Mouse (Mus musculus) MEL (cell line): Measurements from ENCODE around the gene Rhoh. TPM values are rescaled to one million over a fixed set of nuclear protein-coding genes. Genes with fewer than 3 reads are reported as not detected.

Source experiments
- DNase-seq: peaks from one replicate; pipeline ENCODE4 v3.0.0; 2011; ENCODE audit warnings: low read depth, low spot score
- H3K27ac ChIP-seq: 2 replicates; pipeline ENCODE4 v1.5.1; 2012; ENCODE audit warnings: low read depth, mild to moderate bottlenecking, control low read depth, low read length, moderate library complexity; ENCODE audit not compliant: control insufficient read depth
- H3K27me3 ChIP-seq, 2 experiments: fragments of 150-350 bp in 1 of 2; sonication (generic) in 1 of 2; 2 replicates each; pipeline ENCODE4 v1.6.1; 2012; ENCODE audit warnings: low read length in 2 of 2, mild to moderate bottlenecking in 2 of 2, improper control_type of control experiment in 1 of 2, moderate library complexity in 1 of 2; ENCODE audit not compliant: insufficient read depth in 2 of 2, control insufficient read depth in 1 of 2
- H3K36me3 ChIP-seq, 2 experiments: 2 replicates each; pipeline ENCODE4 v1.6.1; 2012 to 2014; ENCODE audit warnings: low read length in 2 of 2, improper control_type of control experiment in 1 of 2, inconsistent platforms in 1 of 2, mild to moderate bottlenecking in 1 of 2; ENCODE audit not compliant: insufficient read depth in 2 of 2, control insufficient read depth in 1 of 2
- H3K4me1 ChIP-seq, 2 experiments: fragments of 150-350 bp in 1 of 2; sonication (generic) in 1 of 2; 2 replicates each; pipeline ENCODE4 v1.6.1; 2012; ENCODE audit warnings: low read length in 2 of 2, improper control_type of control experiment in 1 of 2, mild to moderate bottlenecking in 1 of 2; ENCODE audit not compliant: insufficient read depth in 2 of 2, control insufficient read depth in 1 of 2
- H3K4me3 ChIP-seq, 2 experiments: fragments of 150-350 bp in 1 of 2; sonication (generic) in 1 of 2; 2 replicates each; pipeline ENCODE4 v1.5.1; 2012; ENCODE audit warnings: low read depth in 2 of 2, low read length in 2 of 2, mild to moderate bottlenecking in 2 of 2, moderate library complexity in 2 of 2, control low read depth in 1 of 2, improper control_type of control experiment in 1 of 2; ENCODE audit not compliant: control insufficient read depth in 1 of 2, insufficient read depth in 1 of 2
- H3K79me2 ChIP-seq: 2 replicates; pipeline ENCODE4 v1.6.1; 2012; ENCODE audit warnings: mild to moderate bottlenecking, low read length, moderate library complexity; ENCODE audit not compliant: control insufficient read depth, poor library complexity, insufficient read depth
- H3K9ac ChIP-seq: 2 replicates; pipeline ENCODE4 v1.6.1; 2012; ENCODE audit warnings: low read depth, mild to moderate bottlenecking, control low read depth, low read length, moderate library complexity; ENCODE audit not compliant: control insufficient read depth, poor library complexity, severe bottlenecking
- H3K9me3 ChIP-seq: fragments of 150-350 bp; sonication (generic); replicated peaks from 2 replicates; pipeline ENCODE4 v1.6.1; 2012; ENCODE audit warnings: mild to moderate bottlenecking, low read length, improper control_type of control experiment, moderate library complexity; ENCODE audit not compliant: insufficient read depth
- BHLHE40 ChIP-seq: IDR thresholded peaks from 2 replicates; pipeline ENCODE4 v1.6.1; 2012; ENCODE audit warnings: low read depth, mild to moderate bottlenecking, inconsistent platforms, low read length, improper control_type of control experiment, borderline replicate concordance
- CHD1 ChIP-seq: IDR thresholded peaks from 2 replicates; pipeline ENCODE4 v1.6.1; 2012; ENCODE audit warnings: low read depth, mild to moderate bottlenecking, inconsistent platforms, low read length, improper control_type of control experiment
- CHD2 ChIP-seq: IDR thresholded peaks from 2 replicates; pipeline ENCODE4 v1.6.1; 2011; ENCODE audit warnings: low read length, improper control_type of control experiment
- CTCF ChIP-seq, 3 experiments: IDR thresholded peaks in 2 of 3; conservative IDR thresholded peaks in 1 of 3; 2 replicates each; pipeline ENCODE4 v1.5.1; 2011 to 2012; ENCODE audit warnings: low read length in 3 of 3, low read depth in 2 of 3, mild to moderate bottlenecking in 2 of 3, improper control_type of control experiment in 1 of 3, inconsistent platforms in 1 of 3, mixed read lengths in 1 of 3, moderate library complexity in 1 of 3; ENCODE audit not compliant: control insufficient read depth in 1 of 3, insufficient read depth in 1 of 3, poor library complexity in 1 of 3, severe bottlenecking in 1 of 3
- E2F4 ChIP-seq: IDR thresholded peaks from 2 replicates; pipeline ENCODE4 v1.6.1; 2011; ENCODE audit warnings: low read depth, low read length, improper control_type of control experiment, borderline replicate concordance
- EP300 ChIP-seq, 2 experiments: IDR thresholded peaks; 2 replicates each; pipeline ENCODE4 v1.6.1; 2011; ENCODE audit warnings: improper control_type of control experiment in 2 of 2, low read length in 2 of 2, low read depth in 1 of 2, mild to moderate bottlenecking in 1 of 2
- GABPA ChIP-seq: IDR thresholded peaks from 2 replicates; pipeline ENCODE4 v1.6.1; 2012; ENCODE audit warnings: low read depth, mild to moderate bottlenecking, inconsistent platforms, low read length, improper control_type of control experiment, moderate library complexity
- GATA1 ChIP-seq: IDR thresholded peaks from 2 replicates; pipeline ENCODE4 v1.6.1; 2011; ENCODE audit warnings: low read depth, low read length, improper control_type of control experiment
- HCFC1 ChIP-seq: IDR thresholded peaks from 2 replicates; pipeline ENCODE4 v1.6.1; 2012; ENCODE audit warnings: low read depth, mild to moderate bottlenecking, inconsistent platforms, low read length, improper control_type of control experiment, moderate library complexity
- KAT2A ChIP-seq: conservative IDR thresholded peaks from 2 replicates; pipeline ENCODE4 v1.6.1; 2012; ENCODE audit warnings: low read depth, low read length, improper control_type of control experiment, inconsistent platforms
- MAFK ChIP-seq: IDR thresholded peaks from 2 replicates; pipeline ENCODE4 v1.6.1; 2011; ENCODE audit warnings: low read depth, mild to moderate bottlenecking, low read length, improper control_type of control experiment, borderline replicate concordance
- MAX ChIP-seq: IDR thresholded peaks from 2 replicates; pipeline ENCODE4 v1.6.1; 2011; ENCODE audit warnings: low read length, improper control_type of control experiment
- MAZ ChIP-seq: IDR thresholded peaks from 2 replicates; pipeline ENCODE4 v1.6.1; 2012; ENCODE audit warnings: low read depth, mild to moderate bottlenecking, inconsistent platforms, low read length, improper control_type of control experiment
- MEF2A ChIP-seq: IDR thresholded peaks from 2 replicates; pipeline ENCODE4 v1.6.1; 2014; ENCODE audit warnings: low read depth, mild to moderate bottlenecking, inconsistent platforms, low read length, improper control_type of control experiment; ENCODE audit not compliant: poor library complexity, insufficient replicate concordance, severe bottlenecking; ENCODE audit errors: extremely low read depth
- MXI1 ChIP-seq: IDR thresholded peaks from 2 replicates; pipeline ENCODE4 v1.6.1; 2011; ENCODE audit warnings: mild to moderate bottlenecking, low read depth, low read length, improper control_type of control experiment
- MYB ChIP-seq: IDR thresholded peaks from 2 replicates; pipeline ENCODE4 v1.6.1; 2011; ENCODE audit warnings: mild to moderate bottlenecking, low read depth, low read length, improper control_type of control experiment
- MYC ChIP-seq: IDR thresholded peaks from 2 replicates; pipeline ENCODE4 v1.6.1; 2011; ENCODE audit warnings: low read depth, mild to moderate bottlenecking, low read length, improper control_type of control experiment, moderate library complexity
- NELFE ChIP-seq: IDR thresholded peaks from 2 replicates; pipeline ENCODE4 v1.6.1; 2011; ENCODE audit warnings: low read depth, low read length, improper control_type of control experiment
- NRF1 ChIP-seq: IDR thresholded peaks from 2 replicates; pipeline ENCODE4 v1.6.1; 2014; ENCODE audit warnings: low read depth, mild to moderate bottlenecking, inconsistent platforms, low read length, improper control_type of control experiment, moderate library complexity; ENCODE audit not compliant: poor library complexity, insufficient read depth, severe bottlenecking
- POLR2A ChIP-seq, 2 experiments: IDR thresholded peaks; 2 replicates each; pipeline ENCODE4 v1.6.1; 2011 to 2012; ENCODE audit warnings: low read length in 2 of 2, mild to moderate bottlenecking in 2 of 2, control low read depth in 1 of 2, improper control_type of control experiment in 1 of 2, low read depth in 1 of 2, moderate library complexity in 1 of 2; ENCODE audit not compliant: control insufficient read depth in 1 of 2, insufficient read depth in 1 of 2, poor library complexity in 1 of 2
- POLR2AphosphoS2 ChIP-seq: IDR thresholded peaks from 2 replicates; pipeline ENCODE4 v1.6.1; 2011; ENCODE audit warnings: low read length, improper control_type of control experiment
- RAD21 ChIP-seq: IDR thresholded peaks from 2 replicates; pipeline ENCODE4 v1.6.1; 2011; ENCODE audit warnings: mild to moderate bottlenecking, low read depth, low read length, improper control_type of control experiment
- RCOR1 ChIP-seq: IDR thresholded peaks from 2 replicates; pipeline ENCODE4 v1.6.1; 2012; ENCODE audit warnings: low read depth, mild to moderate bottlenecking, inconsistent platforms, low read length, improper control_type of control experiment
- TAL1 ChIP-seq: IDR thresholded peaks from 2 replicates; pipeline ENCODE4 v1.6.1; 2012; ENCODE audit warnings: mild to moderate bottlenecking, inconsistent platforms, low read length, moderate library complexity, mixed read lengths
- TBP ChIP-seq: IDR thresholded peaks from 2 replicates; pipeline ENCODE4 v1.8.0; 2011; ENCODE audit warnings: low read depth, low read length, improper control_type of control experiment
- TCF12 ChIP-seq: IDR thresholded peaks from 2 replicates; pipeline ENCODE4 v1.6.1; 2014; ENCODE audit warnings: low read depth, mild to moderate bottlenecking, inconsistent platforms, low read length, improper control_type of control experiment, moderate library complexity
- USF2 ChIP-seq, 2 experiments: IDR thresholded peaks; 2 replicates each; pipeline ENCODE4 v1.6.1; 2011 to 2012; ENCODE audit warnings: improper control_type of control experiment in 2 of 2, low read length in 2 of 2, borderline replicate concordance in 1 of 2, inconsistent platforms in 1 of 2, low read depth in 1 of 2, mild to moderate bottlenecking in 1 of 2; ENCODE audit not compliant: insufficient read depth in 1 of 2
- ZC3H11A ChIP-seq: IDR thresholded peaks from 2 replicates; pipeline ENCODE4 v1.6.1; 2012; ENCODE audit warnings: low read depth, mild to moderate bottlenecking, inconsistent platforms, low read length, improper control_type of control experiment
- ZKSCAN1 ChIP-seq: IDR thresholded peaks from 2 replicates; pipeline ENCODE4 v1.6.1; 2012; ENCODE audit warnings: low read depth, mild to moderate bottlenecking, inconsistent platforms, low read length, improper control_type of control experiment, moderate library complexity
- ZMIZ1 ChIP-seq: IDR thresholded peaks from 2 replicates; pipeline ENCODE4 v1.6.1; 2012; ENCODE audit warnings: low read depth, mild to moderate bottlenecking, inconsistent platforms, low read length, improper control_type of control experiment, moderate library complexity
- polyA plus RNA-seq, 2 experiments: library from polyadenylated mRNA; stranded (reverse) in 1 of 2; unstranded in 1 of 2; fragments of >175 nt in 1 of 2; fragments of >200 nt in 1 of 2; gene quantifications; 2 replicates each; pipeline versions ENCODE4 v1.2.1 to v1.2.4; 2012; ENCODE audit warnings: low replicate concordance in 2 of 2, low read depth in 1 of 2; ENCODE audit not compliant: insufficient read length in 2 of 2, insufficient read depth in 1 of 2, missing spikeins in 1 of 2
- total RNA-seq: library from RNA; depleted of rRNA; stranded (reverse); fragments of 300-350 nt; gene quantifications from 2 replicates; pipeline ENCODE4 v1.2.3, GENCODE M21; 2012

The Rhoh gene
- total and polyA plus RNA-seq, 3 experiments, result 0.15 to 0.31 TPM; not detected in 1

GRCm38 (mm10) chr5:65888998-65889397, 28.0 kb downstream of the Rhoh start:
- H3K27ac ChIP-seq, result no peak overlapping the region
- H3K4me3 ChIP-seq, result no peak overlapping the region
- no peak overlapping the region for H3K9ac ChIP-seq
- H3K79me2 ChIP-seq, result no peaks in the 10 kb centered on the region
- H3K9me3 ChIP-seq, result no peaks in the 10 kb centered on the region
- DNase-seq, result no peak
- H3K4me1 ChIP-seq, result peaks cover 2 to 8% of the 10 kb centered on the region in 2 experiments; a peak in 3 of 4 replicates
- peaks cover 0 to 4% of the 10 kb centered on the region in 2 experiments; a peak in 2 of 4 replicates for H3K36me3 ChIP-seq
- no peaks in the 10 kb centered on the region for H3K27me3 ChIP-seq
- TF ChIP-seq TAL1, result no peak
- no peak for TF ChIP-seq GATA1
- no peak for TF ChIP-seq EP300 (IDR thresholded peaks at IDR 0.05; ENCODE audit: low read depth in 1 of 2, low read length in 2 of 2)
- TF ChIP-seq POLR2AphosphoS2, result no peak
- no peak for TF ChIP-seq TBP
- TF ChIP-seq ZMIZ1, result no peak
- no peak for TF ChIP-seq USF2 (IDR thresholded peaks at IDR 0.05; ENCODE audit: borderline replicate concordance in 1 of 2, insufficient read depth in 1 of 2, low read depth in 1 of 2, low read length in 2 of 2)
- TF ChIP-seq MEF2A, result no peak
- TF ChIP-seq MAFK, result no peak
- no peak for TF ChIP-seq RAD21
- no peak for TF ChIP-seq CTCF (IDR thresholded peaks at IDR 0.05 in 2 of 3, conservative IDR thresholded peaks at IDR 0.05 in 1 of 3; ENCODE audit: control insufficient read depth in 1 of 3, insufficient read depth in 1 of 3, low read depth in 2 of 3, low read length in 3 of 3, poor library complexity in 1 of 3, severe bottlenecking in 1 of 3)
- no peak for TF ChIP-seq KAT2A
- no peak for TF ChIP-seq HCFC1
- no peak for TF ChIP-seq ZKSCAN1
- no peak for TF ChIP-seq RCOR1
- no peak for TF ChIP-seq ZC3H11A
- TF ChIP-seq E2F4, result no peak
- TF ChIP-seq MXI1, result no peak
- TF ChIP-seq MAZ, result no peak
- no peak for TF ChIP-seq BHLHE40
- TF ChIP-seq, all 39 proteins: peak for 0

GRCm38 (mm10) chr5:65891251-65891826, 30.3 kb downstream of the Rhoh start:
- DNase-seq, result no peak
- no peaks in the 10 kb centered on the region for H3K79me2 ChIP-seq
- peaks cover 18 to 28% of the 10 kb centered on the region in 2 experiments for H3K4me1 ChIP-seq

More at GRCm38 (mm10) chr5:65891251-65891826, 30.3 kb downstream of the Rhoh start:
- H3K9ac ChIP-seq, result no peak overlapping the region
- no peak for TF ChIP-seq EP300 (IDR thresholded peaks at IDR 0.05; ENCODE audit: low read depth in 1 of 2, low read length in 2 of 2)
- TF ChIP-seq ZMIZ1, result no peak
- no peak for TF ChIP-seq ZKSCAN1
- TF ChIP-seq ZC3H11A, result no peak
- TF ChIP-seq TCF12, result no peak
- no peak for TF ChIP-seq POLR2A (IDR thresholded peaks at IDR 0.05; ENCODE audit: control insufficient read depth in 1 of 2, insufficient read depth in 1 of 2, low read depth in 1 of 2, low read length in 2 of 2, poor library complexity in 1 of 2)
- no peak for TF ChIP-seq MXI1
- TF ChIP-seq MAZ, result no peak
- no peak for TF ChIP-seq TAL1
- no peak for TF ChIP-seq TBP
- TF ChIP-seq CHD1, result no peak
- no peak for TF ChIP-seq MYC
- no peak for TF ChIP-seq BHLHE40
- TF ChIP-seq CTCF (IDR thresholded peaks at IDR 0.05 in 2 of 3, conservative IDR thresholded peaks at IDR 0.05 in 1 of 3; ENCODE audit: control insufficient read depth in 1 of 3, insufficient read depth in 1 of 3, low read depth in 2 of 3, low read length in 3 of 3, poor library complexity in 1 of 3, severe bottlenecking in 1 of 3), result no peak
- no peak for TF ChIP-seq MYB
- no peak for TF ChIP-seq NELFE
- no peak for TF ChIP-seq MAX
- no peak for TF ChIP-seq GABPA
- no peak for TF ChIP-seq CHD2
- TF ChIP-seq NRF1, result no peak
- H3K4me3 ChIP-seq, result no peak overlapping the region
- H3K27me3 ChIP-seq, result no peaks in the 10 kb centered on the region
- H3K9me3 ChIP-seq, result no peaks in the 10 kb centered on the region
- H3K27ac ChIP-seq, result no peak overlapping the region
- peaks cover 0 to 22% of the 10 kb centered on the region in 2 experiments; a peak in 2 of 4 replicates for H3K36me3 ChIP-seq
